Mouse (Mus musculus) layer of hippocampus, adult 18-20 months (tissue): ENCODE measurements at regions not wholly inside any gene's neighbourhood (a gene's known extent, or its start where the extent isn't known, plus 50 kb on each side); places are given as distances from the start of the nearest gene placed in this dataset.
"Not testable (repeated sequence)": the region's sequence is repeated elsewhere in the genome, so short reads cannot be mapped to it uniquely, and the experiment has no call there.

ENCODE experiments used
- DNase-seq, 2 experiments: peaks; one replicate each; pipeline ENCODE4 v3.0.0; 2022; ENCODE audit warnings: low spot score in 2 of 2

DNA sequence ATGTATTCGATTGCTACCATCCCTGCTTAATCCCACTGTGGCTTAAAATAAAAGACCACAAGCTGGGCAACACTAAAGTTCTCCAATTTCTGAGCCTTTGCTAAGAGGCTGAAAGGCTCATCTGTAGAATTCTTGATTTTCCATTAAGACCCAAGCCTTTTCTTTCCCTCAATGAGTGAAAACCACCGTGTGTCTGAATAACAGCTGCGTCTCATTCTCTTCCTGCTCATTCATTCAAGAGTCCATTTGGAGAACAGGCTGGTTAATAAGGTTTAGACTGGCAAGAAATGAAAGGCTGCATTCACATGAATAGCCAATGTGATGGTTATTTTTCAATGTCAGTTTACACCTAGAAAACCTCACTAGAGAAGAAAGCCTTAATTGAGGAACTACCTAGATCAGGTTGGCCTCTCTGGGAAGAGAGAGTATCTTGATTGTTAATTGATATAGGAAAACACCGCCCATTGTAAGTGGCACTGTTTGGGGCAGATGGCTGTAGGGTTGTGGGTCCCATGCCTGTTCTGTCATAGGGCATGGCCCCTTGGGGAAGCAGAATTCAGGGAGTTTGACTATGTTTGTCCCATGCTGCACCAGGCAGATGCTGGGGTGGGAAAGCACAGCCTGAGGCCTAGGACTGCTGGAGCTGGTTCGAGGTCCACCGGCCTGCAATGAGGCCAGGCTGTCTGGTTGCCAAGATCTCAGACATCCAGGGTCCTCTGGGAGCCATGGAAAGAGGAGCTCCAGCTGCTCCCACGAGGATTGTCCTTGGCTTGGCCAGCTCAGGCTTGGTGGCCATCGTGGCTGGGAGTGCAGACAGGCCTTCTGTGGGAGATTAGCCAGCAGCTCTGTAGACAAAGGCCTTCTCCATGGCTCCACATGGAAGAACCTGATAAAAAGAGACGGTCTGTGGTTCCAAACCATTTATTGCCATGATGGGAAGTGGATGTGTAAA is 161.3 kb upstream of the Castor2 start:
- DNase-seq, result no peak

GRCm38 (mm10) chr5:133935451-133935850 is 164.1 kb upstream of the Castor2 start:
- no peak for DNase-seq

- DNase-seq, result peak; percentile 30 to 47
These were observed 164.5 kb upstream of the Castor2 start for GRCm38 (mm10) chr5:133935006-133935405.

DNA sequence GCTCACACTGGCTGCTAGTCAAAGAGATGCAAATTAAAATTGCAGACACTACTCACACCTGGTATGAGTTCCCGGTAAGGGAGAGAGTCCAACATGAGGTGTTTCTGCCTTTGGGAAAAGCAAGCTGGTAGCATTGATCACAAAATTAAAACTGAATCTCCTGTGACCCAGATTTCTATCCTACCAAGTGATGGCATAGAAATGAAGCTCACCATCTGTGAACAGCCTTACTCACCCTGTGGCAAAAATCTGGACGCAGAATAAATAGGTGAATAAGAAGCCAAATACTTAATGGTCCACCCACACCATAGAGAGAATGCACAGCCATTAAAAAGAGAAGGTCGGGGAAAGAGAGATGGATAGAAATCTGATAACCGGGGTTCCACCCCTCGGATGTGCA is 169.4 kb upstream of the Castor2 start:
- DNase-seq, result no peak

DNA sequence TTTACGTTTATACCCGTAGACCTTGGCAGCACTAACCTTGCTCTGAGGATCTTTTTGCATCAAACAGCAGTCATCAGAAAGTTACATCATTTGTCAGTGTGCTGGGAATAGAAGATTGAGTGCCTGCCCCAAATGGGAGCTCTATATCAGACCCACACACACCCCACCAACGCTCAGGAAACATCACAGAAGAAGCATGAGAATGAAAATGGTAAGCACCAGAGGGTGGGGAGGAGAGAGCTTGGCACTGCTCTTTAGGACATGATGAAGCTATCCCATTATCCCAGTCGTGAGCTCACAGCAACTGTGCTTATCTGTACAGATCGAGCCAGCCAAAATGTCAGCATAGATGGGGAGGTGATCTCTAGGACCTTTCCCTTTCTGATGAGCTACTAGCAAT is 172.5 kb upstream of the Castor2 start:
- peak; percentile 64 to 83 for DNase-seq

DNA sequence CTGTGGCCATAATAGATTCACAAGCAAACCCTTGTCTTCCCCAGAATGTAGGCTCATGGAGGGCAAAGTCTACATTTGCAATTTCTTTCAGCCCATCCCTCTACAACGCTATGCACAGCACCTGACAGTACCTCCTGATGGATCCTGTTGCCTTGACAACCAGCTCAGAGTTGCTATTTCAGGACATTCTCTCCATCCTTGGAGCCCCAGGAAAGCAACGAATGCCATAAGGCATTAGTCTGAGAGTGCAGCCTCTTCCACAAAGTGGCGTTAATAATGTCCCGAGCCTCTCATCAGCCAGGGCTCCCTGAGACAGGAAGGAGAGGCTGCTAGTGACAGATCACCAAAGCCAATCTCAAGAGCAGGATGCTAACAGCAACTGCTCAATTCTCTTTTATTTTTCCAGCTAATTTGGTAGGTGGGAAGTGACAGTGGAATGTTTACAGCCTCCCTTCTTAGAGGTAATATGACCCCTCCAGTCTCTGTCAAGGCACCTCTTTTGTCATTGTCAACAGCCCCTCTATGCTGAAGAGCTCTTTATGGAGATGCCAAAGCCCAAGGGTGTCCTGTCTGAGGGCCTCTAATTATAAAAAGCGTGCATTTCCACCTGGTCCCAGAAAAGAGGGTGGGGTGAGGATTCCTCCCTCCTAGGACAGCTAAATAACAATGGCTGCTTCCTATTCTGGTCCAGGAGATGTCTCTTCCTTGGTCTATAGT is 174.2 kb upstream of the Castor2 start:
- DNase-seq, result peak in 1 of 2 experiments; percentile 41

DNA sequence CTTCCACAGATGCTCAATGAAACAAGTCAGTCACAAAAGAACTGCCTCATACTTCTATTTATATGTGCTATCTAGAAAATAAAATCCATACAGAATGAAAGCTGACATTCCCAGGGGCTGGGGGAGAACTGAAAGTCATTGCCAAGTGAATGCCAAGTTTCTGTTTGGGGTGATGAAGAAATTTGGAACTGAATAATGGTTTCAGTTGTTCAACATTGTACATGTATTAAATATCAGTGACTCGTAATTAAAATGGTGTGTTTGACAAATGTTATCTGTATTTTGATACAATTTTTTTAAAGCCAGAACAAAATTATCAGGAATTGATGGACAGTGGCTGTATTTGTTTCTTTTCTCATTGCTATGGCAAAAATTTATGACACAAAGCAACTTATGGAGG is 177.3 kb upstream of the Castor2 start:
- DNase-seq, result no peak

GRCm38 (mm10) chr5:133915734-133916550 is 183.6 kb upstream of the Castor2 start:
- no peak for DNase-seq

GRCm38 (mm10) chr5:133907442-133907841 is 192.1 kb upstream of the Castor2 start:
- no peak for DNase-seq

GRCm38 (mm10) chr5:133898025-133898598 is 201.4 kb upstream of the Castor2 start:
- DNase-seq, result peak in 1 of 2 experiments; percentile 54

GRCm38 (mm10) chr5:133890728-133891127 is 208.8 kb upstream of the Castor2 start:
- peak in 1 of 2 experiments; percentile 6 for DNase-seq

GRCm38 (mm10) chr5:133889841-133890240 is 209.7 kb upstream of the Castor2 start:
- peak; percentile 88 to 93 for DNase-seq

DNA sequence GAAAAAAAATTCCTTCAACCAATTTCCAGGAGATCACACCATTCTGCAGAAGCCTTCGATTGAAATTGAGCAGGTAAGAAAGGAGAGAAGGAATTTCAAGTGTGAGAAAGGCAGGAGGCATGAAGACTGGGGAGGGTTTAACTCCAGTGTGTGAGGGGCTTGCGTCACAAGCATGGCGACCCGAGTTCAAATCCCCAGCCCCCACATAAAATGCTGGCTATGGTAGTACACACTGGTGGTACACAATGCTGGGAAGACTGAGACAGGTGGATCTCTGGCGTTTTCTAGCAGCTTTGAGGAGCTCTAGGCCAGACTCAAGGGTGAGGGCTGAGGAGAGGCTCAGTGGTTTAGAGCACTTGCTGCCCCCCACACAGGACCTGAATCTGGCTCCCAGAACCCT is 214.0 kb upstream of the Castor2 start:
- no peak for DNase-seq

DNA sequence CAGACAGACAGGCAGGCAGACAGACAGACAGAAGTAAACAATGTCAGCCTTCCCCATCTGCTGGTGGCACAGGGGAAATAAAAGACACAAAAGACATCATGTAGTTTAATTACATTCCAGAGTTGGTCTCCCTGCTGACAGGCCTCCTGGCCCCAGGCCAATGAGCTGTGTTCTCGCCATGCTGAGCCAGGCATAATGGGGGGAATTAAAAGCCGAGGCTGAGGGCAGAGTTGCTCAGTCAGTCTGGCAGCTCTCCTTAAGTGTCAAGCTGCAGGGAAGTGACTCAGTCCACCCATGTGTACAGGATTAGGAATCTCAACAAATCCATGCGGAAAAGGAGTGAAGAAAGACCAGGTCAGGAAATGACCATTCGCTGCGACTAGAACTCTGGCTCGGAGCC is 214.5 kb upstream of the Castor2 start:
- peak; percentile 31 to 69 for DNase-seq

DNA sequence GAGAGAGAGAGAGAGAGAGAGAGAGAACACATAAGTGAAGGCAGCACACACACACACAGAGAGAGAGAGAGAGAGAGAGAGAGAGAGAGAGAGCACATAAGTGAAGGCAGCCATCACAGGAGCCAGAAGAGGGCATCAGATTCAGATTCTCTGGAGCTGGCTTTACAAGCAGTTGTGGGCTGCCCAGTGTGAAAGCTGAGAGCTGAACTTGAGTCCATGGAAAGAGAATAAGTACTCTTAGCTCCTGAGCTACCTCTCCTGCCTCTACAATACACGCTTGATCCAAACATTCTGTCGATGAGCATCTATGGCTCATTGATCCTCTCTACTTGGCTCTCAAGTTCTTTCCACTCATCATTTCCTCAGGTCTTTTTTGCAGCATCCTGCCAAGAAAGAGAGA is 214.9 kb upstream of the Castor2 start:
- no peak for DNase-seq

DNA sequence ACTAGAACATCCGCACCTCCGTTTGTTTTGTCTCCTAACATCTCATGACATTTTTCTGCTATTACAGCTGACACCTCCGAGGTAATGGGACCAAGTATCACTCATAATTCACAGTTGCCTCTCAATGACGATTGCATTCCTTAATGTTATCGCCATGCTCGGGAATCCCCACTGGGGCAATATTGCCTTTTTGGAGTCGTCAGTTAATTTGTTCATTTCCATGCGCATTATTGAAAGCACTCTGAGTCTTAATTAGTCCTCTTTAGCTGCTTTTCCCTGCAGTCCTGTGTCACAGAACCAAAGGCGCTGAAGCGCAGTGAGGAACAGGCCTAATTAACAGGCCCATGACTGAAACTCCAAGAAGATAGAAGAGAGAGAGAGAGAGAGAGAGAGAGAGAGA is 255.0 kb upstream of the Castor2 start:
- DNase-seq, result no peak

- not testable (repeated sequence) for DNase-seq
These were observed 257.3 kb upstream of the Castor2 start for GRCm38 (mm10) chr5:133842059-133842706.

GRCm38 (mm10) chr5:133838286-133838685 is 261.2 kb upstream of the Castor2 start:
- no peak for DNase-seq

DNA sequence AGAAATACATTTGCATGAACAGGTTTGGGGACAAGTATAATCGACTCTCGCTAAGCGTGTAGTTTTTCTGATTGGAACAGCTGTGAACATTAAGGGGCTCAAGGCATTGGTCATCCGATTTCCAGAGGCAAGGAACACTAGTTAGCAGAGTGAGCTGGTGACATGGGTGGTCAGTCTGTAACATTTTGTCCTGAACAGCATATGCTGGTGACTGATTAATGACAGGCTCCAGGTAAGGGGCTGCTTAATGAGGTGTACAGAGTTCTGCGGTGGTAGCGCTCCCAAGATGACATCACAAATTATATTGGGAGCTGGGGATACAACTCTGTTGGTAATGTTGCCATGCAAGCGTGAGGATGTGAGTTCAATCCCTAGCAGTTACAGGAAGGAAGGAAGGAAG is 266.3 kb upstream of the Castor2 start:
- no peak for DNase-seq

- DNase-seq, result no peak
These were observed 271.3 kb upstream of the Castor2 start for GRCm38 (mm10) chr5:133828226-133828625.

DNA sequence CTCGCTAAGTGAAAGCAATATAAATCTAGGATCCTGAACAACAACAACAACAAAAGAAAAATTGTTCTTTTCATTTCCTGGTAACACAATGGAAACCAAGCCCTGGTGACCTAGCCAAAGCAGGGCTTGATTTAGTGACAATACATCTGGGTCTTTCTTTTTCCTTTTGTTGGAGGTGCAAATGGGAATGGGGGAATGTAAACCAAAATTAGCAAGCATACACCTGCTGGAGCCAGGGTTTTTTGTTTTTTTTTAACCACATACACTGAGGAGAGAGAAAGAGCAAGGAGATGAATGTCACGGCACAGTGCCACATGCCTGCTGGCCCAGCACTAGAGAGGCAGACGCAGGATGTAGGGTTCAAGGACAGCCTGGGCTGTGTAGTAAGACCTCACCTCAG is 275.6 kb upstream of the Castor2 start:
- no peak for DNase-seq
